Mouse (Mus musculus) inflammation-experienced regulatory T-cells, adult 6 months (primary cell): ENCODE results near the gene Ppid. TPM values are rescaled to one million over a fixed set of nuclear protein-coding genes. Genes with fewer than 3 reads are reported as not detected.
A peak's percentile ranks its signal among the peaks of the same experiment; 100 is the strongest.
"Not testable (repeated sequence)": the region's sequence is repeated elsewhere in the genome, so short reads cannot be mapped to it uniquely, and the experiment has no call there.

Experiments
- ATAC-seq: one replicate; pipeline ENCODE4 v1.8.0; 2017
- polyA plus RNA-seq, 3 experiments: library from polyadenylated mRNA; unstranded; fragments of 100-300 nt; shearing (Covaris generic); gene quantifications; one replicate each; pipeline ENCODE4 v1.2.1; 2017

Gene Ppid
- polyA plus RNA-seq, 3 experiments from 2014 or later: 118 to 138 (median 118) TPM

GRCm38 (mm10) chr3:79573376-79573775 is 17.8 kb upstream of the Ppid start:
- not testable (repeated sequence) for ATAC-seq

DNA sequence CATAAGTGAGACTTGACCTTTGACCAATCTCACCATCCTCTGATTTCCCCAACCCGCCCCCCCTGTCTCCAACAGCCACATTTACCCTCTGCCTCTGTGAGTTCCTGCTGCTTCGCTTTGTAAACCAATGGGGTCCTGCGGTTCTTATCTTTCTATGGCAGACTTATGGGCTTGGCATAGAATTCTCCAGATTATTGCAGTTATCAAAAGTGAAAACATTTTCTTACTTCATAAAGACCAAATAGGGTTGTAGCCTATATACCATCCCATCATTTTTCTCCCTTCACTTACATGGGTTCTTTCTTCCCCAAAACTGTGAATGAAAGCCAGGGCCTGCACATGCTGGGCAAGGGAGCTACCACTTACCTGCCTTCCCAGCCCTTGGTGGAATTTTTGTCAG is 16.8 kb upstream of the Ppid start:
- ATAC-seq: no peak

- no peak for ATAC-seq
Measured at GRCm38 (mm10) chr3:79575576-79576467, 15.3 kb upstream of the Ppid start.

- no peak for ATAC-seq
Measured at GRCm38 (mm10) chr3:79576468-79576816, 14.7 kb upstream of the Ppid start.

- ATAC-seq: no peak
Measured at GRCm38 (mm10) chr3:79576865-79577264, 14.3 kb upstream of the Ppid start.

DNA sequence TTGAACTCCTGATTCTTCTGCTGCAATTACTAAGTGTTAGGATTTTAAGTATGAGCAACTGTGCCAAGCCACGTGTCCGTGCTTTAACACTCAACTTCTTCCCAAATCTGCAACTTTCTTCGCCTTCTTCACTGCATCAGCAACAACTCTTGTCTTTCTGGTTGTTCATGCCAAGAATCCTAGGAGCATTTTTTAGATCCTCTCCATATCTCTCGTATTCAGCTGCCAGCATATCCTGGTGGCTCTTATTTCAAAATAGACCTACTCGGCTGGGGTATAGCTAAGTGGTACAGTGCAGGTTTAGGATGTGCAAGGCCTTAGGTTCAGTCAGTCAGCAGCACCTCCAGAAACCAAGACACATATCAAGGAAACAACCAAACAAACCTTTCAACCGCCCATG is 13.5 kb upstream of the Ppid start:
- no peak for ATAC-seq

- no peak for ATAC-seq
Measured at GRCm38 (mm10) chr3:79578164-79578563, 13.0 kb upstream of the Ppid start.

GRCm38 (mm10) chr3:79579891-79580575 is 11.1 kb upstream of the Ppid start:
- no peak for ATAC-seq

GRCm38 (mm10) chr3:79586804-79587203 is 4.3 kb upstream of the Ppid start:
- peak; percentile 78 for ATAC-seq

- no peak for ATAC-seq
Measured at GRCm38 (mm10) chr3:79589671-79590070, 1.5 kb upstream of the Ppid start.

- no peak for ATAC-seq
Measured at GRCm38 (mm10) chr3:79591793-79592471, 790 bp downstream of the Ppid start.

- ATAC-seq: no peak
Measured at GRCm38 (mm10) chr3:79595468-79595867, 4.3 kb downstream of the Ppid start.

GRCm38 (mm10) chr3:79609886-79610285 is 18.7 kb downstream of the Ppid start:
- ATAC-seq: no peak

- peak; percentile 7 for ATAC-seq
Measured at GRCm38 (mm10) chr3:79627484-79628181, 36.5 kb downstream of the Ppid start.

GRCm38 (mm10) chr3:79628182-79628560 is 37.0 kb downstream of the Ppid start:
- ATAC-seq: peak; percentile 2

DNA sequence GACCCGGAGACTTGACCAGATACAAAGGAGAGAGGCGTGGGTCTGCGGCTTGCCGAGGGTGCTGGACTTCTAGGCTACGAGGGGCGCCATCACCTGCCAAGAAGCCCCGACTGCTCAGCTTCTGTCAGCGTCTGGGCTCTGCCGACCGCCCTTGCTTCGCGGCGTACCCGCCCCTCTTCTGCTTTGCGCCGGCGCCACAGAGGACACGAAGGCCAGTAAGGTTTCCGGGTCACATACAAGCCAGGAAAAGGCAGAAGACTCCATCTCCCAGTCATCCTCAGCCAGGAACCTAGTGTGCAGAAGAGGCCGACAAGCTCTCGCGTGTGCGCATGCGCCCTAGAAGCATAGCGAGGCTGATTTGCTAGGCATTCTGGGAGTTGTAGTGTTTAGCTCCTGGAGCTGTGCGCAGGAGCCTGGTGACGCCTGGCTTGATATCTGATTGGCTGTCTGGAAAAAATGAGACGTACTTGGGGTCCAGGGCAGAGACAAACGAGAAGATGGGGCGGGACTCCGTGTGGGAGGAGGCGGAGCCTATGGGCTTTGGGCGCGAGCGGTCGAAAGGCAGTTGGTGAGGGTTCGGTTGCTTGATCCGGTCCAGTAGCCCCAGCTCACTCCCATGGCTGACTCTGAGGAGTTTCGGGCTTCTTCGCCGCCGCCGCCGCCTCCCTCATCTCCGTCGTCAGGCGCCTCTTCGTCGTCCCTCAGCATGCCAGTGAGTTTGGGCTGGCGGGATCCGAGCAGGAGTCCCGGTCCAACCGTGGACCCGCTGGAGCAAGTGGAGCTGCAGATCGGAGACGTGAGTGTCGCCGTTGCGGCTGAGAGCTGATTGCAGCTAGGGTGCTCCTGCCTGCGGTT is 37.6 kb downstream of the Ppid start, which contains the start of gene 4930579G24Rik:
Gene 4930579G24Rik, plus strand, starts transcription at position 519 of the 855 bp plus-strand sequence.
- peak; percentile 93 for ATAC-seq

- no peak for ATAC-seq
Measured at GRCm38 (mm10) chr3:79629416-79629730, 38.2 kb downstream of the Ppid start, which contains the start of gene Etfdh. TSS of gene Etfdh (minus strand) at chr3:79629500.

GRCm38 (mm10) chr3:79652129-79652528 is 61.0 kb downstream of the Ppid start:
- no peak for ATAC-seq
